Mouse (Mus musculus): Measurements from ENCODE around the gene Nck2. TPM values are rescaled to one million over a fixed set of nuclear protein-coding genes. Genes with fewer than 3 reads are reported as not detected.

Gene Nck2
- total and polyA plus RNA-seq, 2 experiments from 2014 or later, result 17.7 to 49.7 TPM

GRCm38 (mm10) chr1:43537496-43537895 is 93.1 kb downstream of the Nck2 start:
- Histone ChIP-seq H3K4me3 (ENCODE audit: low read depth, low read length) (no peak overlapping the region), H3K4me2 (ENCODE audit: low read depth, low read length) (no peak overlapping the region), H3K4me1 (ENCODE audit: control insufficient read depth, insufficient read depth) (peaks cover 43% of the 10 kb centered on the region), H3K36me3 (replicated peaks; ENCODE audit: control insufficient read depth, insufficient read depth, low read length) (no peaks in the 10 kb centered on the region), H3K27ac (ENCODE audit: low read depth) (0 out of 2 replicates have a peak overlapping the region, but pooled peaks have one; percentile 46), H3K9ac (replicated peaks; ENCODE audit: low read depth, low read length) (no peak overlapping the region), H3K9me3 (replicated peaks; ENCODE audit: control insufficient read depth, low read length) (no peaks in the 10 kb centered on the region), H3K27me3 (ENCODE audit: control insufficient read depth, insufficient read depth, low read length) (no peaks in the 10 kb centered on the region)
- ATAC-seq (ENCODE audit: insufficient read depth, low read depth) (no peak), DNase-seq (ENCODE audit: low spot score) (no peak)
- TF ChIP-seq CTCF (IDR thresholded peaks at IDR 0.05; ENCODE audit: low read depth), result no peak
- no peak for TF ChIP-seq EP300 (IDR thresholded peaks at IDR 0.05; ENCODE audit: low read depth)

GRCm38 (mm10) chr1:43538716-43539115 is 94.3 kb downstream of the Nck2 start:
- Histone ChIP-seq H3K9me3 (replicated peaks; ENCODE audit: control insufficient read depth, low read length) (no peaks in the 10 kb centered on the region), H3K36me3 (replicated peaks; ENCODE audit: control insufficient read depth, insufficient read depth, low read length) (no peaks in the 10 kb centered on the region), H3K4me1 (ENCODE audit: control insufficient read depth, insufficient read depth) (peaks cover 34% of the 10 kb centered on the region), H3K27me3 (ENCODE audit: control insufficient read depth, insufficient read depth, low read length) (no peaks in the 10 kb centered on the region), H3K4me2 (ENCODE audit: low read depth, low read length) (no peak overlapping the region), H3K4me3 (ENCODE audit: low read depth, low read length) (no peak overlapping the region), H3K9ac (replicated peaks; ENCODE audit: low read depth, low read length) (no peak overlapping the region), H3K27ac (ENCODE audit: low read depth) (peak overlapping the region; percentile 46; the same call in 1 of the 2 replicates)
- TF ChIP-seq CTCF (IDR thresholded peaks at IDR 0.05; ENCODE audit: low read depth) (no peak), EP300 (IDR thresholded peaks at IDR 0.05; ENCODE audit: low read depth) (no peak)
- WGBS, result 24% methylated on average over 2 of the region's 2 CpGs
- no peak for DNase-seq (ENCODE audit: low spot score)
- ATAC-seq (ENCODE audit: insufficient read depth, low read depth), result no peak

GRCm38 (mm10) chr1:43539689-43540380 is 95.5 kb downstream of the Nck2 start:
- H3K4me2 ChIP-seq (ENCODE audit: low read depth, low read length), result no peak overlapping the region
- TF ChIP-seq EP300 (IDR thresholded peaks at IDR 0.05; ENCODE audit: low read depth) (no peak), CTCF (IDR thresholded peaks at IDR 0.05; ENCODE audit: low read depth) (no peak)
- ATAC-seq (ENCODE audit: insufficient read depth, low read depth) (no peak), DNase-seq (ENCODE audit: low spot score) (no peak)
- 73% methylated on average over 4 of the region's 4 CpGs for WGBS
- no peaks in the 10 kb centered on the region for H3K9me3 ChIP-seq (replicated peaks; ENCODE audit: control insufficient read depth, low read length)
- no peak overlapping the region for H3K9ac ChIP-seq (replicated peaks; ENCODE audit: low read depth, low read length)
- peaks cover 27% of the 10 kb centered on the region for H3K4me1 ChIP-seq (ENCODE audit: control insufficient read depth, insufficient read depth)
- H3K27me3 ChIP-seq (ENCODE audit: control insufficient read depth, insufficient read depth, low read length), result no peaks in the 10 kb centered on the region
- H3K27ac ChIP-seq (ENCODE audit: low read depth), result no peak overlapping the region
- no peak overlapping the region for H3K4me3 ChIP-seq (ENCODE audit: low read depth, low read length)
- H3K36me3 ChIP-seq (replicated peaks; ENCODE audit: control insufficient read depth, insufficient read depth, low read length), result no peaks in the 10 kb centered on the region

GRCm38 (mm10) chr1:43542339-43542738 is 98.0 kb downstream of the Nck2 start:
- no peak for ATAC-seq (ENCODE audit: insufficient read depth, low read depth)
- no peak for TF ChIP-seq EP300 (IDR thresholded peaks at IDR 0.05; ENCODE audit: low read depth)
- no peak for TF ChIP-seq CTCF (IDR thresholded peaks at IDR 0.05; ENCODE audit: low read depth)
- Histone ChIP-seq H3K4me1 (ENCODE audit: control insufficient read depth, insufficient read depth) (peaks cover 16% of the 10 kb centered on the region), H3K27me3 (ENCODE audit: control insufficient read depth, insufficient read depth, low read length) (no peaks in the 10 kb centered on the region), H3K27ac (ENCODE audit: low read depth) (no peak overlapping the region), H3K4me3 (ENCODE audit: low read depth, low read length) (no peak overlapping the region), H3K36me3 (replicated peaks; ENCODE audit: control insufficient read depth, insufficient read depth, low read length) (no peaks in the 10 kb centered on the region), H3K9ac (replicated peaks; ENCODE audit: low read depth, low read length) (no peak overlapping the region), H3K4me2 (ENCODE audit: low read depth, low read length) (no peak overlapping the region), H3K9me3 (replicated peaks; ENCODE audit: control insufficient read depth, low read length) (no peaks in the 10 kb centered on the region)
- WGBS, result 60% methylated on average over 4 of the region's 4 CpGs
- no peak for DNase-seq (ENCODE audit: low spot score)

GRCm38 (mm10) chr1:43547644-43548043 is 103.3 kb downstream of the Nck2 start:
- Histone ChIP-seq H3K4me2 (ENCODE audit: low read depth, low read length) (no peak overlapping the region), H3K4me1 (ENCODE audit: control insufficient read depth, insufficient read depth) (no peaks in the 10 kb centered on the region), H3K9ac (replicated peaks; ENCODE audit: low read depth, low read length) (no peak overlapping the region), H3K27me3 (ENCODE audit: control insufficient read depth, insufficient read depth, low read length) (no peaks in the 10 kb centered on the region), H3K4me3 (ENCODE audit: low read depth, low read length) (no peak overlapping the region), H3K9me3 (replicated peaks; ENCODE audit: control insufficient read depth, low read length) (no peaks in the 10 kb centered on the region), H3K27ac (ENCODE audit: low read depth) (no peak overlapping the region), H3K36me3 (replicated peaks; ENCODE audit: control insufficient read depth, insufficient read depth, low read length) (no peaks in the 10 kb centered on the region)
- TF ChIP-seq EP300 (IDR thresholded peaks at IDR 0.05; ENCODE audit: low read depth) (no peak), CTCF (IDR thresholded peaks at IDR 0.05; ENCODE audit: low read depth) (no peak)
- ATAC-seq (ENCODE audit: insufficient read depth, low read depth) (no peak), DNase-seq (ENCODE audit: low spot score) (no peak)
- 61% methylated on average over 2 of the region's 2 CpGs for WGBS

- H3K4me2 ChIP-seq (ENCODE audit: low read depth, low read length), result no peak overlapping the region
- peaks cover 2% of the 10 kb centered on the region; the same call in 1 of the 2 replicates for H3K36me3 ChIP-seq (replicated peaks; ENCODE audit: control insufficient read depth, insufficient read depth, low read length)
- no peak for TF ChIP-seq EP300 (IDR thresholded peaks at IDR 0.05; ENCODE audit: low read depth)
- no peak for TF ChIP-seq CTCF (IDR thresholded peaks at IDR 0.05; ENCODE audit: low read depth)
- H3K9ac ChIP-seq (replicated peaks; ENCODE audit: low read depth, low read length), result no peak overlapping the region
- H3K4me1 ChIP-seq (ENCODE audit: control insufficient read depth, insufficient read depth), result no peaks in the 10 kb centered on the region
- H3K9me3 ChIP-seq (replicated peaks; ENCODE audit: control insufficient read depth, low read length), result no peaks in the 10 kb centered on the region
- WGBS, result 83% methylated on average over 5 of the region's 5 CpGs
- no peaks in the 10 kb centered on the region for H3K27me3 ChIP-seq (ENCODE audit: control insufficient read depth, insufficient read depth, low read length)
- H3K4me3 ChIP-seq (ENCODE audit: low read depth, low read length), result no peak overlapping the region
- ATAC-seq (ENCODE audit: insufficient read depth, low read depth) (no peak), DNase-seq (ENCODE audit: low spot score) (no peak)
- H3K27ac ChIP-seq (ENCODE audit: low read depth), result no peak overlapping the region
Measured at GRCm38 (mm10) chr1:43548749-43549148, 104.4 kb downstream of the Nck2 start.
